12 mouse cellular contexts compared by ENCODE assay signal in the genomic region with DNA sequence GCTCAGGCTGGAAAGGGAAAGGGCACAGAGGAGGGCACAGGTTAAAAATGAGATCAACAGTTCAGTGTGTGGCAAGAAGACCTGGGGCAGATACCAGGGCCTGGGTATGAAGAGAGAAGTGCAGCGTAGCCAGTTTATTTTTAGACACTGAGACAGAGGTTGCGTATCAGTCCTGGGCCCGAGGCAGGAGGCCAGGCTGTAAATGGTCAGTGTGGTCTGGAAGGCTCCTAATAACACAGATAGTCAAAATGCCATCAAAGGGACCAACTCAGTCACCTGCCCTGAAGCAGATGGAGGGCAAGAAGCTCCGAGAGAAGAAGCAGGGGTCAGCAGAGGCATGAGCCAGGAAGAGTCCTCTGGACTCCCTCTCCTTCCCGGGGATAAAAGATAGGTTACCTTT. TPM values are rescaled to one million over a fixed set of nuclear protein-coding genes. Genes with fewer than 3 reads are reported as not detected.
DNase-seq lines count a peak whose midpoint lies in the region; ATAC-seq and TF ChIP-seq lines count a peak whose summit lies in the region.
"Had no signal": no experiment of that assay in that cellular context is flagged by ENCODE, and none has a peak within 500 bp of the region (broad histone marks: within the 10 kb centered on the region; RNA-seq: fewer than 3 reads in every experiment).

No protein-coding gene starts in this region.

- 3% methylated on average over 5 of the region's 5 CpGs for WGBS in liver, adult 2 months
- WGBS in heart, embryonic 16.5 days = 25% methylated on average over 5 of the region's 5 CpGs
- 91% methylated on average over 5 of the region's 5 CpGs for WGBS in midbrain, embryonic 15.5 days

- peak overlapping the region; percentile 97 for H3K27ac ChIP-seq in liver, adult 2 months (replicated peaks; ENCODE audit: insufficient read depth, low read depth, low read length)
- peak overlapping the region; percentile 97 for H3K27ac ChIP-seq in heart, embryonic 16.5 days (ENCODE audit: low read length)
- no peak overlapping the region for H3K27ac ChIP-seq in midbrain, embryonic 15.5 days
- H3K27ac ChIP-seq: hindbrain, postnatal 0 days had no signal

- H3K36me3 ChIP-seq in liver, adult 2 months (ENCODE audit: control insufficient read depth, insufficient read depth, low read length) = no peaks in the 10 kb centered on the region
- H3K36me3 ChIP-seq in heart, embryonic 16.5 days (ENCODE audit: control insufficient read depth, insufficient read depth) = no peaks in the 10 kb centered on the region
- H3K36me3 ChIP-seq in midbrain, embryonic 15.5 days (replicated peaks) = no peaks in the 10 kb centered on the region

- TF ChIP-seq POLR2A in liver, adult 2 months (IDR thresholded peaks at IDR 0.05; ENCODE audit: extremely low read depth, insufficient read depth, low read length) = no peak

- peak overlapping the region; percentile 53 for H3K4me2 ChIP-seq in heart, embryonic 16.5 days (ENCODE audit: low read depth, low read length)
- H3K4me2 ChIP-seq in midbrain, embryonic 15.5 days = no peak overlapping the region

- H3K27me3 ChIP-seq in liver, adult 2 months (ENCODE audit: control insufficient read depth, insufficient read depth, low read length) = no peaks in the 10 kb centered on the region
- H3K27me3 ChIP-seq in heart, embryonic 16.5 days (ENCODE audit: control insufficient read depth, insufficient read depth, low read length) = no peaks in the 10 kb centered on the region
- H3K27me3 ChIP-seq in midbrain, embryonic 15.5 days (replicated peaks) = no peaks in the 10 kb centered on the region

- H3K4me1 ChIP-seq in liver, adult 2 months (ENCODE audit: control insufficient read depth, insufficient read depth, low read length) = peaks cover 73% of the 10 kb centered on the region
- H3K4me1 ChIP-seq in heart, embryonic 16.5 days (ENCODE audit: control insufficient read depth, insufficient read depth, low read length) = peaks cover 96% of the 10 kb centered on the region
- peaks cover 72% of the 10 kb centered on the region for H3K4me1 ChIP-seq in midbrain, embryonic 15.5 days

- peaks cover 66% of the 10 kb centered on the region for H3K79me2 ChIP-seq in liver, adult 2 months (ENCODE audit: control insufficient read depth, insufficient read depth, low read length)

- H3K9me3 ChIP-seq in heart, embryonic 16.5 days (replicated peaks; ENCODE audit: control insufficient read depth, low read length) = no peaks in the 10 kb centered on the region
- H3K9me3 ChIP-seq in midbrain, embryonic 15.5 days = no peaks in the 10 kb centered on the region
- H3K9me3 ChIP-seq: G1E had no signal

- TF ChIP-seq CTCF in liver, adult 2 months (IDR thresholded peaks at IDR 0.05; ENCODE audit: low read depth, low read length) = no peak

- peak; percentile 62 for ATAC-seq in heart, embryonic 16.5 days (replicated peaks; ENCODE audit: extremely low read depth, insufficient read depth, low FRiP score)
- ATAC-seq in megakaryocyte progenitor cell, adult 5-6 weeks (replicated peaks; ENCODE audit: poor library complexity) = peak; percentile 35
- ATAC-seq in activated CD4-positive, CD25-positive, alpha-beta regulatory T cell, adult 4 months = no peak
- no peak for ATAC-seq in midbrain, embryonic 15.5 days (replicated peaks)
- ATAC-seq: forebrain, embryonic 16.5 days; hindbrain, postnatal 0 days had no signal

- H3K4me3 ChIP-seq in liver, adult 2 months (ENCODE audit: insufficient read depth, low read depth, low read length) = no peak overlapping the region
- peak overlapping the region; percentile 26 for H3K4me3 ChIP-seq in heart, embryonic 16.5 days (ENCODE audit: low read length)
- H3K4me3 ChIP-seq in midbrain, embryonic 15.5 days = no peak overlapping the region

- peak; percentile 95 for DNase-seq in liver, adult 2 months (ENCODE audit: extremely low read depth, low read depth, low spot score)
- no peak for DNase-seq in liver
- DNase-seq in gastrocnemius, postnatal 14 days = peak; percentile 44
- no peak for DNase-seq in embryo, embryonic 11 days
- DNase-seq: right cerebral cortex, postnatal 14 days had no signal

- intact Hi-C loops in gastrocnemius, postnatal 14 days (cut with DNase I; ENCODE audit: low total_unique reads) = no loop called here

- H3K9ac ChIP-seq in liver, adult 2 months (ENCODE audit: low read depth, low read length) = peak overlapping the region; percentile 53
- peak overlapping the region; percentile 66 for H3K9ac ChIP-seq in heart, embryonic 16.5 days (ENCODE audit: low read length)
- H3K9ac ChIP-seq in midbrain, embryonic 15.5 days = no peak overlapping the region

RNA-seq across cellular contexts. Expression of gene Mapkapk2, which starts 7.4 kb away (rescaled TPM):
- 29.5 and 30.0 TPM in 2 replicates for total RNA-seq in liver, adult 2 months (2014; rRNA removed)
- 45.1 and 45.4 TPM in 2 replicates for polyA plus RNA-seq in liver, adult 2 months (2012; rRNA removed)
- 100 to 1,000 TPM; 151 to 154 TPM for total RNA-seq in gastrocnemius, postnatal 14 days (2021)
- polyA plus RNA-seq in heart, embryonic 16.5 days (2015; fragmentation: Nextera tagmentation; extraction: Ambion mirVana) = 61.4 and 66.8 TPM in 2 replicates
- total RNA-seq in megakaryocyte progenitor cell, adult 5-6 weeks (2015) = 196 and 217 TPM in 2 replicates
- 196 and 233 TPM in 2 replicates for total RNA-seq in megakaryocyte progenitor cell, adult 5-6 weeks (2017)
- polyA plus RNA-seq in activated CD4-positive, CD25-positive, alpha-beta regulatory T cell, adult 4 months (2017; shearing (Covaris generic)) = 10 to 100 TPM; 11.5 to 11.9 TPM
- 17.9 and 22.2 TPM in 2 replicates for polyA plus RNA-seq in midbrain, embryonic 15.5 days (2015; fragmentation: Nextera tagmentation; extraction: Ambion mirVana)

RNA-seq across cellular contexts. Expression of gene Dyrk3, which starts 47.9 kb away (rescaled TPM):
- 0.87 and 1.3 TPM in 2 replicates for total RNA-seq in liver, adult 2 months (2014; rRNA removed)
- polyA plus RNA-seq in liver, adult 2 months (2012; rRNA removed) = 0.50 and 0.73 TPM in 2 replicates
- under 1 TPM; 0.07 to 0.14 TPM for total RNA-seq in gastrocnemius, postnatal 14 days (2021)
- 1.8 and 2.1 TPM in 2 replicates for polyA plus RNA-seq in heart, embryonic 16.5 days (2015; fragmentation: Nextera tagmentation; extraction: Ambion mirVana)
- 6.4 and 7.9 TPM in 2 replicates for total RNA-seq in megakaryocyte progenitor cell, adult 5-6 weeks (2015)
- total RNA-seq in megakaryocyte progenitor cell, adult 5-6 weeks (2017) = 4.0 and 5.7 TPM in 2 replicates
- under 1 TPM in 1 of 2 experiments, not detected in 1; 0.41 TPM for polyA plus RNA-seq in activated CD4-positive, CD25-positive, alpha-beta regulatory T cell, adult 4 months (2017; shearing (Covaris generic))
- 15.5 and 17.8 TPM in 2 replicates for polyA plus RNA-seq in midbrain, embryonic 15.5 days (2015; fragmentation: Nextera tagmentation; extraction: Ambion mirVana)

Comparison
In these comparisons a context has a peak if more than half of its experiments do, and no peak if none do; other contexts are left out.
1. DNase-seq: peak in liver, adult 2 months (single experiment) and gastrocnemius, postnatal 14 days (single experiment); none in liver (single experiment) and embryo, embryonic 11 days (single experiment).
2. ATAC-seq: peak in heart, embryonic 16.5 days (single experiment) and megakaryocyte progenitor cell, adult 5-6 weeks (single experiment); none in activated CD4-positive, CD25-positive, alpha-beta regulatory T cell, adult 4 months (single experiment) and midbrain, embryonic 15.5 days (single experiment).